ENCODE assay signal across 7 mouse cellular contexts in the genomic region with DNA sequence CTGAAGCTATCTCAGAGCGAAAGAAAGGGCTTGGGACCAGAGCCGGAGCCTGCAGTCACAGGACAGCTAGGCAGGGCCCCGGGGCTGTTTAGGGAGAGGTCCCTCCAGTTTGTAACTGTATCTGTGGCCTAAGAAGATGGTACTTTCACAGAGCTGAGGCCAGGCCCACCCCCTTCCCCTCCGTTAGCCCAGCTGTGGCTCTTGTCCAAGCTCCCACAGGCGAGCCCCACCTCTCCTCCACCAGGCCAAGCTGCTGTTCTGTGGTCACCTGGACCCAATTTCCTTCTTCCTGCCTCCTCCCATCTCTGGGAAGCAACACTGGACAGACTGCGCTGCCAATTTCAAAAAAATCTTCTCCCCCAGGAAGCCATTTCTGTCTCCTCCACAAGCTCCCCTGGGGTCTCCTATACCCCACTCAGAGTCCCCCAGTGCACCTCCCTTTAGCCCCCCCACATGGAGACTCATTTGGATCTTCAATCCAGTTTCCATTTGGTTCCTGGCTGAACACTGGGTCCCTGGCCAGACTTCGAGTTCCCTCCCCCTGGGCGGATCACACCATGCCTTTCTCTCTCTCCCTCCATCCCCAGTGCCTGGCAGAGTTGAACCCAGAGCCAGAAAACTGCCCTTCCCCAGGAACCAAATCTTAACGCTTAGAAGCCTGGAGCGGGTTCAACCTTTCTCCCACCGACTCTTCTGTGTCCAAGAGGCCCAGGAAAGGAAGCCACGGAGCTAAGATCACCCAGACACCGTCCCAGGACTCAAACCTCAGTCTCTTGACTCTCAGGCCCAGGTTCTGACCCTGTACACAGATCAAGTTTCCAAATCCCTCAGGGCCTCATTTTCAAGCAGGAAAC. TPM values are rescaled to one million over a fixed set of nuclear protein-coding genes. Genes with fewer than 3 reads are reported as not detected.
DNase-seq lines count a peak whose midpoint lies in the region; ATAC-seq and TF ChIP-seq lines count a peak whose summit lies in the region.

No protein-coding gene starts in this region.

- no peak for TF ChIP-seq POLR2A in liver, adult 2 months (IDR thresholded peaks at IDR 0.05; ENCODE audit: extremely low read depth, insufficient read depth, low read length)

- 87% methylated on average over 13 of the region's 13 CpGs for WGBS in liver, adult 2 months
- 25% methylated on average over 13 of the region's 13 CpGs for WGBS in embryonic facial prominence, embryonic 13.5 days
- WGBS in heart, postnatal 0 days = 57% methylated on average over 13 of the region's 13 CpGs
- WGBS in stomach, embryonic 16.5 days = 66% methylated on average over 13 of the region's 13 CpGs

- H3K9me3 ChIP-seq in embryonic facial prominence, embryonic 13.5 days = no peaks in the 10 kb centered on the region
- H3K9me3 ChIP-seq in heart, postnatal 0 days (replicated peaks; ENCODE audit: control insufficient read depth, low read length) = no peaks in the 10 kb centered on the region
- H3K9me3 ChIP-seq in stomach, embryonic 16.5 days (replicated peaks; ENCODE audit: control insufficient read depth, low read length) = no peaks in the 10 kb centered on the region

- H3K9ac ChIP-seq in liver, adult 2 months (ENCODE audit: low read depth, low read length) = no peak overlapping the region
- H3K9ac ChIP-seq in embryonic facial prominence, embryonic 13.5 days = peak overlapping the region; percentile 36; the same call in 1 of the 2 replicates
- no peak overlapping the region; the same call in 1 of the 2 replicates for H3K9ac ChIP-seq in heart, postnatal 0 days (replicated peaks; ENCODE audit: low read depth, low read length)
- H3K9ac ChIP-seq in stomach, embryonic 16.5 days (ENCODE audit: low read length) = peak overlapping the region; percentile 46

- no peak for ATAC-seq in embryonic facial prominence, embryonic 13.5 days (ENCODE audit: insufficient number of reproducible peaks, insufficient read depth, low FRiP score, low TSS enrichment, low read depth)
- no peak for ATAC-seq in heart, postnatal 0 days (ENCODE audit: insufficient read depth, low read depth)
- ATAC-seq in stomach, embryonic 16.5 days (ENCODE audit: insufficient read depth, low FRiP score) = no peak

- no peaks in the 10 kb centered on the region for H3K27me3 ChIP-seq in liver, adult 2 months (ENCODE audit: control insufficient read depth, insufficient read depth, low read length)
- H3K27me3 ChIP-seq in embryonic facial prominence, embryonic 13.5 days = no peaks in the 10 kb centered on the region
- no peaks in the 10 kb centered on the region for H3K27me3 ChIP-seq in heart, postnatal 0 days (ENCODE audit: control insufficient read depth, insufficient read depth, low read length)
- no peaks in the 10 kb centered on the region for H3K27me3 ChIP-seq in stomach, embryonic 16.5 days (ENCODE audit: control insufficient read depth, insufficient read depth, low read length)

- H3K4me3 ChIP-seq in liver, adult 2 months (ENCODE audit: insufficient read depth, low read depth, low read length) = no peak overlapping the region
- H3K4me3 ChIP-seq in embryonic facial prominence, embryonic 13.5 days = no peak overlapping the region
- no peak overlapping the region for H3K4me3 ChIP-seq in heart, postnatal 0 days (ENCODE audit: low read depth, low read length)
- no peak overlapping the region for H3K4me3 ChIP-seq in stomach, embryonic 16.5 days (replicated peaks; ENCODE audit: low read length)

- TF ChIP-seq EP300 in heart, postnatal 0 days (IDR thresholded peaks at IDR 0.05; ENCODE audit: low read depth) = no peak

- no peak for TF ChIP-seq CTCF in liver, adult 2 months (IDR thresholded peaks at IDR 0.05; ENCODE audit: low read depth, low read length)
- TF ChIP-seq CTCF in heart, postnatal 0 days (IDR thresholded peaks at IDR 0.05; ENCODE audit: low read depth) = no peak

- no peak for DNase-seq in liver, adult 2 months (ENCODE audit: extremely low read depth, low read depth, low spot score)
- no peak for DNase-seq in liver
- no peak for DNase-seq in heart, postnatal 0 days (ENCODE audit: low spot score)
- DNase-seq in urinary bladder, postnatal 36 days (ENCODE audit: low spot score in 2 of 2) = no peak
- no peak for DNase-seq in MN1 (ENCODE audit: low spot score)

- H3K79me2 ChIP-seq in liver, adult 2 months (ENCODE audit: control insufficient read depth, insufficient read depth, low read length) = no peaks in the 10 kb centered on the region

- H3K4me1 ChIP-seq in liver, adult 2 months (ENCODE audit: control insufficient read depth, insufficient read depth, low read length) = peaks cover 5% of the 10 kb centered on the region; the same call in 1 of the 2 replicates
- H3K4me1 ChIP-seq in embryonic facial prominence, embryonic 13.5 days = peaks cover 46% of the 10 kb centered on the region
- H3K4me1 ChIP-seq in heart, postnatal 0 days (ENCODE audit: control insufficient read depth, insufficient read depth) = peaks cover 17% of the 10 kb centered on the region
- peaks cover 27% of the 10 kb centered on the region for H3K4me1 ChIP-seq in stomach, embryonic 16.5 days (ENCODE audit: control insufficient read depth, insufficient read depth, low read length)

- no peaks in the 10 kb centered on the region for H3K36me3 ChIP-seq in liver, adult 2 months (ENCODE audit: control insufficient read depth, insufficient read depth, low read length)
- H3K36me3 ChIP-seq in embryonic facial prominence, embryonic 13.5 days = no peaks in the 10 kb centered on the region
- H3K36me3 ChIP-seq in heart, postnatal 0 days (replicated peaks; ENCODE audit: control insufficient read depth, insufficient read depth, low read length) = no peaks in the 10 kb centered on the region
- H3K36me3 ChIP-seq in stomach, embryonic 16.5 days (ENCODE audit: control insufficient read depth, insufficient read depth, low read length) = no peaks in the 10 kb centered on the region

- H3K27ac ChIP-seq in liver, adult 2 months (replicated peaks; ENCODE audit: insufficient read depth, low read depth, low read length) = peak overlapping the region; percentile 41
- H3K27ac ChIP-seq in embryonic facial prominence, embryonic 13.5 days = peak overlapping the region; percentile 86
- peak overlapping the region; percentile 67 for H3K27ac ChIP-seq in heart, postnatal 0 days (ENCODE audit: low read depth)
- peak overlapping the region; percentile 64 for H3K27ac ChIP-seq in stomach, embryonic 16.5 days (ENCODE audit: low read length)

- peak overlapping the region; percentile 14; the same call in 1 of the 2 replicates for H3K4me2 ChIP-seq in embryonic facial prominence, embryonic 13.5 days
- no peak overlapping the region for H3K4me2 ChIP-seq in heart, postnatal 0 days (ENCODE audit: low read depth, low read length)
- H3K4me2 ChIP-seq in stomach, embryonic 16.5 days (ENCODE audit: low read depth, low read length) = no peak overlapping the region

RNA-seq across cellular contexts. Expression of a gene that starts 21.6 kb away (rescaled TPM):
- total RNA-seq in liver, adult 2 months (2014; rRNA removed) = 6.0 and 10.7 TPM in 2 replicates
- 12.3 and 17.0 TPM in 2 replicates for polyA plus RNA-seq in liver, adult 2 months (2012; rRNA removed)
- 118 and 142 TPM in 2 replicates for polyA plus RNA-seq in embryonic facial prominence, embryonic 13.5 days (2015; fragmentation: Nextera tagmentation; extraction: Ambion mirVana)
- total RNA-seq in heart, postnatal 0 days (2014; rRNA removed; ENCODE audit: low replicate concordance) = 54.5 and 119 TPM in 2 replicates
- polyA plus RNA-seq in heart, postnatal 0 days (2015; fragmentation: Nextera tagmentation; extraction: Ambion mirVana) = 55.4 and 62.4 TPM in 2 replicates
- polyA plus RNA-seq in stomach, embryonic 16.5 days (2015; fragmentation: Nextera tagmentation; extraction: Ambion mirVana) = 84.3 and 98.6 TPM in 2 replicates

Comparison
In these comparisons a context has a peak if more than half of its experiments do, and no peak if none do; other contexts are left out.
1. H3K9ac ChIP-seq: peak in embryonic facial prominence, embryonic 13.5 days (single experiment) and stomach, embryonic 16.5 days (single experiment); none in liver, adult 2 months (single experiment) and heart, postnatal 0 days (single experiment).
2. Peak in every context shown above with its lines, with median percentiles within 50 percentile points of each other: H3K27ac ChIP-seq.